Mouse (Mus musculus) ES-Bruce4 (cell line): Measurements from ENCODE around the gene Gfpt2. TPM values are rescaled to one million over a fixed set of nuclear protein-coding genes. Genes with fewer than 3 reads are reported as not detected.
A peak's percentile ranks its signal among the peaks of the same experiment; 100 is the strongest.
"Not testable (repeated sequence)": the region's sequence is repeated elsewhere in the genome, so short reads cannot be mapped to it uniquely, and the experiment has no call there.

Experiments
- H3K27ac ChIP-seq: 2 replicates; pipeline ENCODE4 v1.5.1; 2012; ENCODE audit warnings: low read length, inconsistent platforms; ENCODE audit not compliant: insufficient read depth
- H3K27me3 ChIP-seq: 2 replicates; pipeline ENCODE4 v1.6.1; 2012; ENCODE audit warnings: mild to moderate bottlenecking, low read length, inconsistent platforms; ENCODE audit not compliant: control insufficient read depth, poor library complexity, insufficient read depth, severe bottlenecking
- H3K36me3 ChIP-seq: 2 replicates; pipeline ENCODE4 v1.6.1; 2012; ENCODE audit warnings: inconsistent platforms, mild to moderate bottlenecking, low read length, moderate library complexity; ENCODE audit not compliant: control insufficient read depth, poor library complexity, insufficient read depth, severe bottlenecking
- H3K4me1 ChIP-seq: one replicate; pipeline ENCODE4 v1.8.1; 2011; ENCODE audit warnings: low read length; ENCODE audit not compliant: control insufficient read depth, insufficient read depth
- H3K4me3 ChIP-seq: 2 replicates; pipeline ENCODE4 v1.5.1; 2011; ENCODE audit warnings: low read depth, mild to moderate bottlenecking, low read length
- H3K9ac ChIP-seq: 2 replicates; pipeline ENCODE4 v1.6.1; 2012; ENCODE audit warnings: low read depth, mild to moderate bottlenecking, inconsistent platforms; ENCODE audit not compliant: poor library complexity, severe bottlenecking
- H3K9me3 ChIP-seq: replicated peaks from 2 replicates; pipeline ENCODE4 v1.6.1; 2012; ENCODE audit warnings: mild to moderate bottlenecking, low read length, inconsistent platforms; ENCODE audit not compliant: control insufficient read depth, poor library complexity, insufficient read depth, severe bottlenecking
- CTCF ChIP-seq: IDR thresholded peaks from one replicate; pipeline ENCODE4 v1.8.1; 2011; ENCODE audit warnings: low read depth, low read length
- EP300 ChIP-seq: IDR thresholded peaks from 2 replicates; pipeline ENCODE4 v1.6.1; 2011; ENCODE audit warnings: low read depth, low read length; ENCODE audit not compliant: insufficient read depth
- POLR2A ChIP-seq: IDR thresholded peaks from one replicate; pipeline ENCODE4 v1.8.1; 2011; ENCODE audit warnings: low read length; ENCODE audit not compliant: insufficient read depth
- polyA plus RNA-seq: library from polyadenylated mRNA; stranded (reverse); fragments of >200 nt; gene quantifications from 2 replicates; pipeline ENCODE4 v1.2.4, GENCODE M21; 2011; ENCODE audit warnings: low read depth; ENCODE audit not compliant: missing spikeins, insufficient read depth, insufficient read length

The Gfpt2 gene
- polyA plus RNA-seq, 1 experiment: 49.1 TPM

- Histone ChIP-seq H3K36me3 (peaks cover 22% of the 10 kb centered on the region), H3K9me3 (peaks cover 3% of the 10 kb centered on the region; the same call in 1 of the 2 replicates), H3K27me3 (no peaks in the 10 kb centered on the region), H3K4me1 (peaks cover 3% of the 10 kb centered on the region), H3K9ac (no peak overlapping the region), H3K4me3 (no peak overlapping the region), H3K27ac (peak overlapping the region; percentile 96)
- peak; percentile 90 for TF ChIP-seq EP300
- no peak for TF ChIP-seq CTCF
- no peak for TF ChIP-seq POLR2A
Observed at GRCm38 (mm10) chr11:49806218-49806617, 12.2 kb downstream of the Gfpt2 start.

- H3K27me3 ChIP-seq: no peaks in the 10 kb centered on the region
- no peak overlapping the region for H3K4me3 ChIP-seq
- TF ChIP-seq EP300: peak; percentile 86
- no peak for TF ChIP-seq CTCF
- TF ChIP-seq POLR2A: no peak
- H3K27ac ChIP-seq: peak overlapping the region; percentile 83
- H3K9me3 ChIP-seq: no peaks in the 10 kb centered on the region
- peaks cover 40% of the 10 kb centered on the region for H3K36me3 ChIP-seq
- no peak overlapping the region for H3K9ac ChIP-seq
- H3K4me1 ChIP-seq: peaks cover 3% of the 10 kb centered on the region
Observed at GRCm38 (mm10) chr11:49808946-49809345, 15.0 kb downstream of the Gfpt2 start.

GRCm38 (mm10) chr11:49810696-49811095, 16.7 kb downstream of the Gfpt2 start:
- H3K4me1 ChIP-seq, H3K4me3 ChIP-seq, H3K27ac ChIP-seq, H3K9ac ChIP-seq, H3K27me3 ChIP-seq, H3K9me3 ChIP-seq: not testable (repeated sequence)
- H3K36me3 ChIP-seq: peaks cover 53% of the 10 kb centered on the region

- no peak overlapping the region for H3K27ac ChIP-seq
- H3K4me3 ChIP-seq: no peak overlapping the region
- H3K36me3 ChIP-seq: peaks cover 56% of the 10 kb centered on the region
- H3K4me1 ChIP-seq: peaks cover 3% of the 10 kb centered on the region
- no peak overlapping the region for H3K9ac ChIP-seq
- TF ChIP-seq EP300 (no peak), POLR2A (no peak), CTCF (no peak)
- no peaks in the 10 kb centered on the region for H3K27me3 ChIP-seq
- no peaks in the 10 kb centered on the region for H3K9me3 ChIP-seq
Observed at GRCm38 (mm10) chr11:49811099-49811541, 17.1 kb downstream of the Gfpt2 start.

- TF ChIP-seq POLR2A (no peak), EP300 (no peak), CTCF (no peak)
- H3K27ac ChIP-seq: no peak overlapping the region
- H3K27me3 ChIP-seq: no peaks in the 10 kb centered on the region
- H3K4me1 ChIP-seq: peaks cover 3% of the 10 kb centered on the region
- no peak overlapping the region for H3K4me3 ChIP-seq
- no peak overlapping the region for H3K9ac ChIP-seq
- H3K36me3 ChIP-seq: peaks cover 61% of the 10 kb centered on the region
- H3K9me3 ChIP-seq: no peaks in the 10 kb centered on the region
Observed at GRCm38 (mm10) chr11:49811879-49812278, 17.9 kb downstream of the Gfpt2 start.

GRCm38 (mm10) chr11:49818869-49819566, 25.0 kb downstream of the Gfpt2 start:
- Histone ChIP-seq H3K4me1 (no peaks in the 10 kb centered on the region), H3K36me3 (peaks cover 67% of the 10 kb centered on the region), H3K4me3 (no peak overlapping the region), H3K9ac (no peak overlapping the region), H3K27ac (0 out of 2 replicates have a peak overlapping the region, but pooled peaks have one; percentile 15), H3K27me3 (no peaks in the 10 kb centered on the region), H3K9me3 (no peaks in the 10 kb centered on the region)
- TF ChIP-seq CTCF: no peak
- no peak for TF ChIP-seq POLR2A
- no peak for TF ChIP-seq EP300
